Mouse (Mus musculus): Measurements from ENCODE around the gene Bckdha.
A peak's percentile ranks its signal among the peaks of the same experiment; 100 is the strongest.

The Bckdha gene

DNA sequence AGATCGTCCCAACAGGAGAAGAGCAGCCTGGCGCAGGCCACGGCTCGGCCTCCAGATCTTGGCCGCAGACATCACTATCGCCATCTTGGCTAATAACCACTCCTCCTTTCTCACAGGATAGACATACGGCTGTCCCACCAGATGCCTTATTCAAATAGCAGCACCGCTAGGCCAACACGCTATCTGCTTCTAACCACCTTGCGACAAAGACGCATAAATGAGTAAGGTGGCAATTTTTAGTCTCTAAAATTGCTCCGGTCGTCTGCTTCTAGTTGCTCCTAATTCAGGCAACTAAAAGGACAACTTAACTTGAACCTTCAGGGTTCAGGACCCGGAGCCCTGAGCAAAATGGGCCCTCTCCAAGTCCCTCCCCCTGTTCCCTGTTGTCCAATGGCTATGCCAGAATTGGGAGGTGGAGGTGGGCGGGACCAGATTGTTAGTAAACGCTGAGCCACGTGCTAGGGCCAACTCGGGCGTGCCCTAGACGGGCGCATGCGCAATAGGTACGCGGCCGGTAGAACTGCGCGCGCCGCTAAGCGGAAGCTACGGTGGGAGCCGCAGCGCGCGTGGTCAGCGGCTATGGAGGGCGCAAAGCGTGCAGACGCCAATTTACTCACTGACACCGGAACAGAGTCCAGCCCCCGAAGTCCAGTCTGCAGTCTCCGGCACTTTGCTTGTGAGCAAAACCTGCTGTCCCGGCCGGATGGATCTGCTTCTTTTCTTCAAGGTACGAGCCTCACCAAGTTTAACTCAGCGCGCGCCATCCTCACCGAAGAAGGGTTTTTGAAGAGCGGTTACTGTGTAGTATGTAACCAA lies at the start of gene Bckdha, which contains the start of gene Exosc5:
Gene Bckdha (minus strand): TSS at position 325 of the 816 bp plus-strand sequence.
Gene Exosc5 (plus strand): TSS at position 508 of the 816 bp plus-strand sequence.
- peak; percentile 100 for DNase-seq

DNA sequence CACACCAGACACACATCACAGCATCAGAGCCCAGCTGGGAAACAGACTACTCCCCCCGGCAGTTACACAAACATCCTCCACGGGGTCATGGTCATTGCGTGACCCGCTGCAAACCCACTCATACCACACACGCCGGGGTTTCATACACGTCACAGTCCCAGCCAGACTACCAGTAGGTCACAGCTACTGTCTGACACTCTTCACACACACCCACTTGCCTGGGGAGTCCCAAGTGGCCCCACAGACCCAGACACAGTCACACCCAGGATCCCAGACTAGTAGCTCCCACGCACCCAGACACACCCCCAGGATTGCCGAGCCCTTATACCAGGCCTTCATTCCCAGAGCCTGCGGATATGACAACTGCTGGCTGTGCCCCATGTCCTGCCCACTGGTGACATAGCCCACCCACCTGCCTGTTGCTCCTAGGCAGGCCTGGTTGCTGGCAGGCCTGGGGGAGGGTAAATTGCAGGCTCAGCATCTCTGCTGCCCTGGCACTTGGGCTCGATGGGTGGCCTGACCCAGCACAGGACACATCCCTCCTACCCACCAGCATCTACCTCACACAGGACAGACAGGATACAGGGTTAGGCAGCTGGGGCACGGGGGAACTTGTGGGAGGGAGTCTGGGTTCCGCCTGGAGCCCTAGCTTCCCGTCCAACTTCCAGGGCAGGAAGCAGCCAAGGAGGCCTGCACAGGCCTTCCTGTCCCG lies 49.0 kb upstream of the Bckdha start:
- no peak for DNase-seq

DNA sequence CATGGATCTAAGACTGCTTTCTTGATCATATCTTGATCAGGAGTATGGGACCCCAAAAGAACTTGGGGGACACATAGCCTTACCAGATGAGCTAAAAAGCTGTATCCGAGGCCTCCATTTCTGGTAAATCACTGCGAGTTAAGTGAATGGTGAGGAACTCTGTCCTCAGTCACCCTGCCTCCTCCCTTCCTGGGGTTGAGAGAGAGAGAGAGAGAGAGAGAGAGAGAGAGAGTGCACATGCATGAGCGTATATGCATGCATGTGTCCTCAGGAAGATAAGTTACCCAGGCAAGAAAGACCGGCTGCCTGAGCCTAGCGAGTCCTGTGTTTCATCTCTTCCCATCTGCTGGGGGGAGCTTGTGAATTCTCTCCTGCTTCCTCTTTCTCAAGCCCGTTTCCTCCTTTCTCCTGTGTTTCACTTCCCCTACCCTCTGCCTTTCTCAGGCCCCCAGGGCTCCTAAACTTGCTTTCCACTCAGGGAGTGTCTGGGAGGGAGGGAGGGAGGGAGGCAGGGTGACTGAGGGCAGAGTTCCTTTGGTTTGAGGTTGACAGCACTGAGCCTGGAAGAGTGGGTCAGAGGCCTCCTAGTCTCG lies 47.9 kb upstream of the Bckdha start:
- no peak for DNase-seq

DNA sequence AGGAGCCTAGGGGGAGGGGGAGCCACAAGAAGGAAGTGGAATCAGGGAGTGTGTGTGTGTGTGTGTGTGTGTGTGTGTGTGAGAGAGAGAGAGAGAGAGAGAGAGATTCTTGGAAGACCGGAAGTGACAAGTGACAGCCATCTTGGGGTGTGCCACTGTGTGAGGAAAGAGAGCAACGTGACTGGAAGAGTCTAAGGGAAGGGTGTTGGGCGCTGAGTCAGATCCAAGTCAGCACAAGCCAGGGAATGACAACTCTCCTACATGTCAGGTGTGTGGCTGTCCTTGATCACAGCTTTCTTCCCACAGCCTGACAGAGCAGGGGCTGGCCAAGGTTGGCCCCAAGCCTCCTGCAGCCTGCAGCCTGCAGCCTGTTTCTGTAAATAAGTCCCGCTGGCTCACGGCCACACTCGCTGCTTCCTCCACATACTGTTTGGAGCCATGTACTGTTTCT lies 47.0 kb upstream of the Bckdha start:
- no peak for DNase-seq

- DNase-seq: no peak
These were observed 46.1 kb upstream of the Bckdha start for GRCm38 (mm10) chr7:25704716-25705364.

DNA sequence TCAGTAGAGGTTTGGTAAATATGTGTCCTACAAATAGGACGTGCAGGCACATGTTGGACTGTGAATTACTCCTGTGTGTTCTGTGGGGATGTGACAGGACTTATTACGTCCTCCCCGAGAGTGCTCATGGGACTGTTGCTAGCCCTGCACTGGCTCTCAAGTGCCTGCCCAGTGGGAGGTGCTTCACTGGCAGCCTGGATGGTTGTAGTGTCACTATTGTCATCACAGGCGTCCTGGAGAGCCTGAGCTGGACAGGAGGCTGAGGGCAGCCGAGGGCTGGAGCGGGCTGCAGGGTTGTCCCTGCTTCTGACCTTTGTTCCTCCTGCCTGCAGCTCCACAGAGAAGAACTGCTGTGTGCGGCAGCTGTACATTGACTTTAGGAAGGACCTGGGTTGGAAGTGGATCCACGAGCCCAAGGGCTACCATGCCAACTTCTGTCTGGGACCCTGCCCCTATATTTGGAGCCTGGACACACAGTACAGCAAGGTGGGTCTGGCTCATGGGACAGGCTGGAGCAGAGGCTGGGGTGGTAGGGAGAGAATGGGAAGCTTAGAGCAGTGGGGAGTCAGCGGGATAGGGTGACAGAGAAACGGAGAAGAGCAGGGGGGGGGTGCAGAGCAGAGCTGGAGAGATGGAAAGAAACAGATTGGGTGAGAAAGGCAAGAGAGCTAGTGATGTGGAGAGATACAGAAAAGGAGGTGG lies 45.2 kb upstream of the Bckdha start:
- no peak for DNase-seq

DNA sequence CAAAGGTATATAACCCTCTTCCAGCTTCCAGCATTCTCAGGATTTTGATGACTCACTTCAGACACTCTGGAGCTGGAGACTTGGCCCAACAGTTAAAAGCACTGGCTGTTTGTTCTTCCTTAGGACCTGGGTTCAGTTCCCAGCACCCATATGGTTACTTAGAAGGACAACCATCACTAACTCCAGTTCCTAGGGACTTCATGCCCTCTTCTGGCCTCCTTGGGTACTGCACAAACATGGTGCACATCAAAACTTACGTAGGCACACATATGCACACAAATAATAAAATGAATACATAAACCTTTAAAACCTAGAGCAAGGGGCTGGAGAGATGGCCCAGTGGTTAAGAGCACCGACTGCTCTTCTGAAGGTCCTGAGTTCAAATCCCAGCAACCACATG lies 43.6 kb upstream of the Bckdha start:
- DNase-seq: no peak

GRCm38 (mm10) chr7:25700732-25701131 lies 42.0 kb upstream of the Bckdha start:
- no peak for DNase-seq

GRCm38 (mm10) chr7:25699851-25700250 lies 41.1 kb upstream of the Bckdha start:
- no peak for DNase-seq

DNA sequence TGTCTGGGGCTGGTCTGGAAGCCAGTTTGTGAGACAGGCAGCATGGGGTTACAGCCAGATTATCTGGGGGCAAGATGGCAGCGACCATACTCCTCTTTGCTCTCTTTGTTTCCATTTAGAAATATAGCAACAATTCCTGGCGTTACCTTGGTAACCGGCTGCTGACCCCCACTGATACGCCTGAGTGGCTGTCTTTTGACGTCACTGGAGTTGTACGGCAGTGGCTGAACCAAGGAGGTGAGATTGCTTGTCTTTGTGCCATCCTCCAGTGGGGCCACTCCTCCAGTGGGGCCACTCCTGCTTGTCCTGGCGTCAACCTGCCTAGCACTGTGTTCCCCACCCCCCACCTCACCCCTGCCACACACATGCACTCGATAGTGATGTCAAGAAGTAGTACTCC lies 35.3 kb upstream of the Bckdha start:
- DNase-seq: no peak

- no peak for DNase-seq
These were observed 31.3 kb upstream of the Bckdha start for GRCm38 (mm10) chr7:25690051-25690450.

- no peak for DNase-seq
These were observed 30.8 kb upstream of the Bckdha start for GRCm38 (mm10) chr7:25689603-25690021.

GRCm38 (mm10) chr7:25688810-25689586 lies 30.2 kb upstream of the Bckdha start:
- no peak for DNase-seq

GRCm38 (mm10) chr7:25687811-25688401 lies 29.1 kb upstream of the Bckdha start:
- no peak for DNase-seq

GRCm38 (mm10) chr7:25686680-25687531 lies 28.1 kb upstream of the Bckdha start, which contains the start of gene Tgfb1:
Gene Tgfb1 (plus strand): TSS chr7:25687002.
- no peak for DNase-seq

DNA sequence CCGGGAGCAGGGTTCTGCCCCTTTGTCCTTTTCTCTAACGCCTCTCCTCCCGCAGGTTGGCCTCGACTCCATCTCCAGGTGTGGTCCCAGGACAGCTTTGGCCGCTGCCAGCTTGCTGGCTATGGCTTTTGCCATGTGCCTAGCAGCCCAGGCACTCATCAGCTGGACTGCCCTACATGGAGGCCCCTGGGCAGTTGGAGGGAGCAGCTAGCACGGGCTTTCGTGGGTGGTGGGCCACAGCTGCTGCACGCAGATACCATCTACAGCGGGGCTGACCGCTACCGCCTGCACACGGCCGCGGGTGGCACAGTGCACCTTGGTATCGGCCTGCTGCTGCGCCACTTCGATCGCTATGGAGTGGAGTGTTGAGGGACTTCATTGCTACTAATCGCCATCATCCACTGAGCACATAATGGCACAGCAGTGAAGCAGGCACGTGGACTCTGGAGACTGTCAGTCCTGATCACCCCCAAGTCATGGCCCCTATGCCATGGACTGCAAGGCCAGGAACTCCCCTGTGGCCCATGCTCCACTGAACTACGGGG lies 27.2 kb upstream of the Bckdha start:
- no peak for DNase-seq

GRCm38 (mm10) chr7:25684659-25685058 lies 25.9 kb upstream of the Bckdha start:
- DNase-seq: no peak

DNA sequence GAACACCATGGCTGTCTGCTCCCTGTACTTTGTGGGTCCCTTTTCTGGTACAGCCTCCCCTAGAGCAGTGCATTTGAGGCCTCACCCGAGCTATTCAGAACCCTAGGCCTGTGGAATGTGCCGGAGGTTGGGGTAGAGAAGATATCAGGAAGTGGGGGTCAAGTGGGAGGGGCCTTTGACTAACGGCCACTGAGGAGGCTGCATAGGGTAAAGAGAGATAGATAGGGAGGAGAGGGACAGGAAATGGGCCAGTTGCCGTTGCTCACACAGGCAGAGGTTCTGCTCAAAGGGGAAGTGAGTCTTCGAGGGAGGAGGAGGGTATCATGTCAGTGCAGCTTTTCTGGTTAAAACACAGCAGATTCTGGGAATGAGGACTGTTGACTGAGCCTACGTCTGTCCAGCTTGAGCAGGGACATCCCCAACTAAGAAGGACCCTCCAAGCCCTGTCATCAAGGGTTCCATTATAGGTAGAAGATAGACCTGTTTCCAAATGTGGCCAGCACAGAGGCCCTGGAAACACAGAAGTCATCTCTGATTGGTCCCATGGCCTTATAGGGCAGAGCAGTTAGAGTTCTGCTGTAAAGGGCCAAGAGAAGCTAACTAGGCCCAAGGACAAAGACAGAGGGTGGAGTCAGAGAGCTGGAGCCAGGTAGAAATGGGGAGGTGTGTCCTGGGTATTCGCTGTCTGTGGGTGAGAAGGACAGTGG lies 24.8 kb upstream of the Bckdha start:
- DNase-seq: no peak

Measured in cerebellum, adult 8-10 months (tissue).